Mouse (Mus musculus) MEL (cell line): ENCODE results near the gene Nemf.

Experiments
- CTCF ChIP-seq, 3 experiments: IDR thresholded peaks in 2 of 3; conservative IDR thresholded peaks in 1 of 3; 2 replicates each; pipeline ENCODE4 v1.5.1; 2011 to 2012; ENCODE audit warnings: low read length in 3 of 3, low read depth in 2 of 3, mild to moderate bottlenecking in 2 of 3, improper control_type of control experiment in 1 of 3, inconsistent platforms in 1 of 3, mixed read lengths in 1 of 3, moderate library complexity in 1 of 3; ENCODE audit not compliant: control insufficient read depth in 1 of 3, insufficient read depth in 1 of 3, poor library complexity in 1 of 3, severe bottlenecking in 1 of 3
- EP300 ChIP-seq, 2 experiments: IDR thresholded peaks; 2 replicates each; pipeline ENCODE4 v1.6.1; 2011; ENCODE audit warnings: improper control_type of control experiment in 2 of 2, low read length in 2 of 2, low read depth in 1 of 2, mild to moderate bottlenecking in 1 of 2
- GABPA ChIP-seq: IDR thresholded peaks from 2 replicates; pipeline ENCODE4 v1.6.1; 2012; ENCODE audit warnings: low read depth, mild to moderate bottlenecking, inconsistent platforms, low read length, improper control_type of control experiment, moderate library complexity
- HCFC1 ChIP-seq: IDR thresholded peaks from 2 replicates; pipeline ENCODE4 v1.6.1; 2012; ENCODE audit warnings: low read depth, mild to moderate bottlenecking, inconsistent platforms, low read length, improper control_type of control experiment, moderate library complexity
- SIN3A ChIP-seq: IDR thresholded peaks from 2 replicates; pipeline ENCODE4 v1.6.1; 2012; ENCODE audit warnings: low read length, improper control_type of control experiment, inconsistent platforms

DNA sequence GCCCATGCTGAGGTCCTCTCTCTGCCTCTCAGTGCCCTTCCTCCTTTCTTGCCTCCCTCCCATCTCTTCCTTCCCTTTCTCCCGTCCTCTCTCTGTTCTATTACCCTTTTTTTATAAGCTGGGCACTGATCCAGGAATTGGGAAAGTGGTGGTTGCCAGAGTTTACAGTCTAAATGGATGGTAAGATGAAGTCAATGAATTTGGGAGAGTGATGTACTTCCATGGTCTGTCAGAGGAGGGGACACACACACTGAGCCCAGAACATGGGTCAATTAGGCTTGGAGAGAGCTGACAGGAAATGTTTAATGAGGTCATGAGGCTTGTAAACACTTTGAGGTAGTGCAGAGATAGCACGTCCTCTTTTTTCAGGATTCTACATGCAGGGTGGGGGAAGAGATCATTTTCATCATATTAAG lies 43.9 kb upstream of the Nemf start:
- TF ChIP-seq EP300 (IDR thresholded peaks at IDR 0.05; ENCODE audit: low read depth in 1 of 2, low read length in 2 of 2) (no peak), HCFC1 (no peak), CTCF (IDR thresholded peaks at IDR 0.05 in 2 of 3, conservative IDR thresholded peaks at IDR 0.05 in 1 of 3; ENCODE audit: control insufficient read depth in 1 of 3, insufficient read depth in 1 of 3, low read depth in 2 of 3, low read length in 3 of 3, poor library complexity in 1 of 3, severe bottlenecking in 1 of 3) (no peak), GABPA (no peak), SIN3A (no peak)
